Mouse (Mus musculus): ENCODE data around the gene Ell3. TPM values are rescaled to one million over a fixed set of nuclear protein-coding genes. Genes with fewer than 3 reads are reported as not detected.

Gene Ell3
- polyA plus RNA-seq, 1 experiment from 2014 or later = 7.9 TPM

GRCm38 (mm10) chr2:121449545-121450011, 5.5 kb upstream of the Ell3 start:
- Histone ChIP-seq H3K9ac (ENCODE audit: low read depth, low read length) (peak overlapping the region; percentile 100), H3K4me1 (ENCODE audit: control insufficient read depth, insufficient read depth, low read length) (peaks cover 17% of the 10 kb centered on the region), H3K4me2 (ENCODE audit: low read depth, low read length) (peak overlapping the region; percentile 84), H3K27me3 (replicated peaks; ENCODE audit: control insufficient read depth, insufficient read depth, low read length) (no peaks in the 10 kb centered on the region), H3K36me3 (ENCODE audit: control insufficient read depth, insufficient read depth, low read length) (no peaks in the 10 kb centered on the region; the same call in 1 of the 2 replicates), H3K4me3 (ENCODE audit: low read length) (peak overlapping the region; percentile 99), H3K27ac (ENCODE audit: low read length) (peak overlapping the region; percentile 97), H3K9me3 (ENCODE audit: control insufficient read depth, low read length) (no peaks in the 10 kb centered on the region)
- WGBS = 0% methylated on average over 50 of the region's 54 CpGs
- ATAC-seq = peak; percentile 41

GRCm38 (mm10) chr2:121448739-121449535, 4.9 kb upstream of the Ell3 start, which contains the start of gene Serf2:
Gene Serf2 (plus strand): TSS chr2:121449195.
- peak within 1 kb of the TSS; percentile 100 for H3K9ac ChIP-seq (ENCODE audit: low read depth, low read length)
- peaks cover 17% of the 10 kb centered on the region for H3K4me1 ChIP-seq (ENCODE audit: control insufficient read depth, insufficient read depth, low read length)
- peak within 1 kb of the TSS; percentile 84 for H3K4me2 ChIP-seq (ENCODE audit: low read depth, low read length)
- no peaks in the 10 kb centered on the region for H3K9me3 ChIP-seq (ENCODE audit: control insufficient read depth, low read length)
- under 1% methylated on average over 74 of the region's 74 CpGs for WGBS
- peak within 1 kb of the TSS; percentile 99 for H3K4me3 ChIP-seq (ENCODE audit: low read length)
- peak within 1 kb of the TSS; percentile 97 for H3K27ac ChIP-seq (ENCODE audit: low read length)
- no peaks in the 10 kb centered on the region; the same call in 1 of the 2 replicates for H3K36me3 ChIP-seq (ENCODE audit: control insufficient read depth, insufficient read depth, low read length)
- no peaks in the 10 kb centered on the region for H3K27me3 ChIP-seq (replicated peaks; ENCODE audit: control insufficient read depth, insufficient read depth, low read length)
- peak; percentile 98 for ATAC-seq

- H3K9ac ChIP-seq (ENCODE audit: low read depth, low read length) = peak overlapping the region; percentile 75; the same call in 1 of the 2 replicates
- ATAC-seq = no peak
- no peaks in the 10 kb centered on the region for H3K36me3 ChIP-seq (ENCODE audit: control insufficient read depth, insufficient read depth, low read length)
- 14% methylated on average over 9 of the region's 9 CpGs for WGBS
- no peaks in the 10 kb centered on the region for H3K27me3 ChIP-seq (replicated peaks; ENCODE audit: control insufficient read depth, insufficient read depth, low read length)
- H3K4me3 ChIP-seq (ENCODE audit: low read length) = peak overlapping the region; percentile 99
- peak overlapping the region; percentile 93 for H3K27ac ChIP-seq (ENCODE audit: low read length)
- peaks cover 17% of the 10 kb centered on the region for H3K4me1 ChIP-seq (ENCODE audit: control insufficient read depth, insufficient read depth, low read length)
- H3K4me2 ChIP-seq (ENCODE audit: low read depth, low read length) = peak overlapping the region; percentile 82
- no peaks in the 10 kb centered on the region for H3K9me3 ChIP-seq (ENCODE audit: control insufficient read depth, low read length)
Measured at GRCm38 (mm10) chr2:121448136-121448535, 4.1 kb upstream of the Ell3 start.

- no peak overlapping the region for H3K27ac ChIP-seq (ENCODE audit: low read length)
- no peak overlapping the region for H3K9ac ChIP-seq (ENCODE audit: low read depth, low read length)
- ATAC-seq = no peak
- no peaks in the 10 kb centered on the region for H3K27me3 ChIP-seq (replicated peaks; ENCODE audit: control insufficient read depth, insufficient read depth, low read length)
- peaks cover 23% of the 10 kb centered on the region for H3K4me1 ChIP-seq (ENCODE audit: control insufficient read depth, insufficient read depth, low read length)
- 87% methylated on average over 3 of the region's 3 CpGs for WGBS
- no peak overlapping the region for H3K4me2 ChIP-seq (ENCODE audit: low read depth, low read length)
- no peaks in the 10 kb centered on the region for H3K9me3 ChIP-seq (ENCODE audit: control insufficient read depth, low read length)
- H3K4me3 ChIP-seq (ENCODE audit: low read length) = no peak overlapping the region
- no peaks in the 10 kb centered on the region for H3K36me3 ChIP-seq (ENCODE audit: control insufficient read depth, insufficient read depth, low read length)
Measured at GRCm38 (mm10) chr2:121447006-121447405, 2.9 kb upstream of the Ell3 start.

GRCm38 (mm10) chr2:121446506-121446905, 2.4 kb upstream of the Ell3 start:
- H3K36me3 ChIP-seq (ENCODE audit: control insufficient read depth, insufficient read depth, low read length) = no peaks in the 10 kb centered on the region
- H3K9me3 ChIP-seq (ENCODE audit: control insufficient read depth, low read length) = no peaks in the 10 kb centered on the region
- no peak overlapping the region for H3K9ac ChIP-seq (ENCODE audit: low read depth, low read length)
- peaks cover 24% of the 10 kb centered on the region for H3K4me1 ChIP-seq (ENCODE audit: control insufficient read depth, insufficient read depth, low read length)
- H3K4me2 ChIP-seq (ENCODE audit: low read depth, low read length) = no peak overlapping the region
- H3K27me3 ChIP-seq (replicated peaks; ENCODE audit: control insufficient read depth, insufficient read depth, low read length) = no peaks in the 10 kb centered on the region
- no peak for ATAC-seq
- WGBS = 77% methylated on average over 4 of the region's 4 CpGs
- no peak overlapping the region for H3K4me3 ChIP-seq (ENCODE audit: low read length)
- H3K27ac ChIP-seq (ENCODE audit: low read length) = no peak overlapping the region

- no peak for ATAC-seq
- Histone ChIP-seq H3K9me3 (ENCODE audit: control insufficient read depth, low read length) (no peaks in the 10 kb centered on the region), H3K27ac (ENCODE audit: low read length) (no peak overlapping the region), H3K36me3 (ENCODE audit: control insufficient read depth, insufficient read depth, low read length) (no peaks in the 10 kb centered on the region), H3K4me3 (ENCODE audit: low read length) (no peak overlapping the region), H3K27me3 (replicated peaks; ENCODE audit: control insufficient read depth, insufficient read depth, low read length) (no peaks in the 10 kb centered on the region), H3K4me1 (ENCODE audit: control insufficient read depth, insufficient read depth, low read length) (peaks cover 12% of the 10 kb centered on the region), H3K4me2 (ENCODE audit: low read depth, low read length) (no peak overlapping the region), H3K9ac (ENCODE audit: low read depth, low read length) (no peak overlapping the region)
- 76% methylated on average over 3 of the region's 3 CpGs for WGBS
Measured at GRCm38 (mm10) chr2:121445117-121445516, 1.0 kb upstream of the Ell3 start.

- peak overlapping the region; percentile 72 for H3K9ac ChIP-seq (ENCODE audit: low read depth, low read length)
- no peak overlapping the region for H3K27ac ChIP-seq (ENCODE audit: low read length)
- ATAC-seq = no peak
- no peaks in the 10 kb centered on the region for H3K27me3 ChIP-seq (replicated peaks; ENCODE audit: control insufficient read depth, insufficient read depth, low read length)
- no peaks in the 10 kb centered on the region for H3K9me3 ChIP-seq (ENCODE audit: control insufficient read depth, low read length)
- H3K36me3 ChIP-seq (ENCODE audit: control insufficient read depth, insufficient read depth, low read length) = peaks cover 4% of the 10 kb centered on the region; the same call in 1 of the 2 replicates
- peak overlapping the region; percentile 92 for H3K4me2 ChIP-seq (ENCODE audit: low read depth, low read length)
- WGBS = 9% methylated on average over 8 of the region's 8 CpGs
- H3K4me1 ChIP-seq (ENCODE audit: control insufficient read depth, insufficient read depth, low read length) = peaks cover 12% of the 10 kb centered on the region
- peak overlapping the region; percentile 62 for H3K4me3 ChIP-seq (ENCODE audit: low read length)
Measured at GRCm38 (mm10) chr2:121443068-121443349, 1.1 kb downstream of the Ell3 start.

GRCm38 (mm10) chr2:121442259-121443067, 1.6 kb downstream of the Ell3 start:
- ATAC-seq = peak; percentile 92
- H3K27ac ChIP-seq (ENCODE audit: low read length) = no peak overlapping the region

GRCm38 (mm10) chr2:121441800-121442199, 2.3 kb downstream of the Ell3 start:
- Histone ChIP-seq H3K36me3 (ENCODE audit: control insufficient read depth, insufficient read depth, low read length) (peaks cover 10% of the 10 kb centered on the region), H3K4me2 (ENCODE audit: low read depth, low read length) (peak overlapping the region; percentile 92), H3K27me3 (replicated peaks; ENCODE audit: control insufficient read depth, insufficient read depth, low read length) (no peaks in the 10 kb centered on the region), H3K9me3 (ENCODE audit: control insufficient read depth, low read length) (no peaks in the 10 kb centered on the region), H3K27ac (ENCODE audit: low read length) (no peak overlapping the region), H3K4me1 (ENCODE audit: control insufficient read depth, insufficient read depth, low read length) (peaks cover 12% of the 10 kb centered on the region), H3K4me3 (ENCODE audit: low read length) (peak overlapping the region; percentile 62), H3K9ac (ENCODE audit: low read depth, low read length) (peak overlapping the region; percentile 72)
- WGBS = 6% methylated on average over 11 of the region's 11 CpGs
- ATAC-seq = 0 out of 2 replicates have a peak, but pooled peaks have one; percentile 3

More at GRCm38 (mm10) chr2:121442259-121443067, 1.6 kb downstream of the Ell3 start:
- Histone ChIP-seq H3K36me3 (ENCODE audit: control insufficient read depth, insufficient read depth, low read length) (peaks cover 7% of the 10 kb centered on the region), H3K9ac (ENCODE audit: low read depth, low read length) (peak overlapping the region; percentile 72), H3K9me3 (ENCODE audit: control insufficient read depth, low read length) (no peaks in the 10 kb centered on the region), H3K27me3 (replicated peaks; ENCODE audit: control insufficient read depth, insufficient read depth, low read length) (no peaks in the 10 kb centered on the region), H3K4me1 (ENCODE audit: control insufficient read depth, insufficient read depth, low read length) (peaks cover 12% of the 10 kb centered on the region), H3K4me3 (ENCODE audit: low read length) (peak overlapping the region; percentile 62), H3K4me2 (ENCODE audit: low read depth, low read length) (peak overlapping the region; percentile 92)
- WGBS = under 1% methylated on average over 30 of the region's 30 CpGs

All from intestine, embryonic 16.5 days (tissue).